Mouse (Mus musculus): ENCODE measurements at regions not wholly inside any gene's neighbourhood (a gene's known extent, or its start where the extent isn't known, plus 50 kb on each side); places are given as distances from the start of the nearest gene placed in this dataset.

DNA sequence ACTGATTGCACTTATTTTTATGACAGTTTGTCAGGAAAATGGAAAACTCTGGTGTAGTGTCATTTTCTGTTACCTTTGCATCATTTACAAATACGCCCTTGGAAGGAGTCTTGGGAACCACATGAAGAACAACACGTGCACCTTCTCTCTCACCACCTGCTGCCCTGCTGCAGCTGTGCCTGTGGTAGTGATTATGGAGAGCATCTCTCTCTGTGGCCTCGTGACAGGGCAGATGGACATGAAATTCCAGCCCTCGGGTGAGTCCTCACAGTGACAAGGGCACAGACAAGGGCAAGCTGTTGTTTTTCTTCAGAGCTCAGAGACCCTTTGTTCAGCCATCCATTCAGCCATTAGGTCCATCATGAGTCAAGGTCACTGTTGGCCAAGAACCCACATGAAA lies 276.8 kb upstream of the Tas2r119 start:
- TF ChIP-seq CTCF (conservative IDR thresholded peaks at IDR 0.05 in 1 of 2, IDR thresholded peaks at IDR 0.05 in 1 of 2; ENCODE audit: low read depth in 2 of 2, low read length in 2 of 2), result no peak
- TF ChIP-seq NRF1 (IDR thresholded peaks at IDR 0.05; ENCODE audit: low read depth, low read length), result no peak
- TF ChIP-seq ETS1 (conservative IDR thresholded peaks at IDR 0.05; ENCODE audit: low read depth, low read length), result no peak

Data from CH12.LX (cell line).